Mouse (Mus musculus): Measurements from ENCODE around the gene Entpd2. TPM values are rescaled to one million over a fixed set of nuclear protein-coding genes. Genes with fewer than 3 reads are reported as not detected.

The Entpd2 gene
- polyA plus RNA-seq, 1 experiment from 2014 or later, result 0.55 TPM

GRCm38 (mm10) chr2:25423626-25424025 lies 28.0 kb downstream of the Entpd2 start:
- no peaks in the 10 kb centered on the region for H3K9me3 ChIP-seq
- H3K27me3 ChIP-seq, result peaks cover 47% of the 10 kb centered on the region
- no peak for ATAC-seq (ENCODE audit: low FRiP score, low read depth)
- no peak overlapping the region for H3K4me3 ChIP-seq
- no peak overlapping the region for H3K4me2 ChIP-seq (replicated peaks)
- no peaks in the 10 kb centered on the region for H3K4me1 ChIP-seq
- no peaks in the 10 kb centered on the region for H3K36me3 ChIP-seq
- H3K27ac ChIP-seq, result no peak overlapping the region
- H3K9ac ChIP-seq, result no peak overlapping the region
- WGBS, result 71% methylated on average over 1 of the region's 1 CpGs

DNA sequence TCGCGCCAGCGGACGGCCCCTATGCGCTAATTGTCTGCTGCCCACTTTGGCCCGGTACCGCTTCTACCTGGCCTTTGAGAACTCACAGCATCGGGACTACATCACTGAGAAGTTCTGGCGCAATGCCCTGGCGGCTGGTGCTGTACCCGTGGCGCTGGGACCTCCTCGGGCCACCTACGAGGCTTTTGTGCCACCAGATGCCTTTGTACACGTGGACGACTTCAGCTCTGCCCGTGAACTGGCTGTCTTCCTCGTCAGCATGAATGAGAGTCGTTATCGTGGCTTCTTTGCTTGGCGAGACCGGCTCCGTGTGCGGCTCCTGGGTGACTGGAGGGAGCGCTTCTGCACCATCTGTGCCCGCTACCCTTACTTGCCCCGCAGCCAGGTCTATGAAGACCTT lies 29.8 kb downstream of the Entpd2 start:
- Histone ChIP-seq H3K4me2 (replicated peaks) (no peak overlapping the region), H3K27ac (no peak overlapping the region), H3K9me3 (no peaks in the 10 kb centered on the region), H3K4me1 (peaks cover 8% of the 10 kb centered on the region; the same call in 1 of the 2 replicates), H3K36me3 (no peaks in the 10 kb centered on the region), H3K9ac (0 out of 2 replicates have a peak overlapping the region, but pooled peaks have one; percentile 35), H3K4me3 (no peak overlapping the region), H3K27me3 (peaks cover 61% of the 10 kb centered on the region)
- 55% methylated on average over 27 of the region's 27 CpGs for WGBS
- ATAC-seq (ENCODE audit: low FRiP score, low read depth), result no peak

GRCm38 (mm10) chr2:25426721-25427191 lies 31.1 kb downstream of the Entpd2 start:
- Histone ChIP-seq H3K36me3 (no peaks in the 10 kb centered on the region), H3K4me1 (peaks cover 8% of the 10 kb centered on the region; the same call in 1 of the 2 replicates), H3K4me3 (no peak overlapping the region), H3K4me2 (replicated peaks) (no peak overlapping the region), H3K9ac (no peak overlapping the region), H3K9me3 (no peaks in the 10 kb centered on the region), H3K27me3 (peaks cover 71% of the 10 kb centered on the region), H3K27ac (no peak overlapping the region)
- ATAC-seq (ENCODE audit: low FRiP score, low read depth), result no peak
- 34% methylated on average over 5 of the region's 5 CpGs for WGBS

DNA sequence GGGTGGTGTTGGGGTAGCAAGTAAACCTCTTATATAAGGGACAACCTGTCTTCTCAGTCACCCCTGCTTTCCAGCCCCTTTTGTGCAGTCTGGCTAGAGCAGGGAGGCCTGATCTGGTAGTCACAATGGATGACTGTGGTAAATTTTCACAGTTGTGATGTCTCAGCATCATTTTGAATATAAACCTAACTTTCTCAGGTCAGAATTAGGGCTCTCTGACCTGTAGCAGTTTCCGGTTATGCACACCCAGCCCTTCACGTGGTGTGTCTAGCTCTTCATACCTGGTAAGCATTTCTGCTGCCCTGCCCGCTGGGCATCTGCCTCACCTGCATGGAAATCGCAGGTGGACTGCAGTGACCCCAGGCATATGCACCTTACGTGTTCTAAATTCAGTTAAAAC lies 31.6 kb downstream of the Entpd2 start:
- ATAC-seq (ENCODE audit: low FRiP score, low read depth), result no peak
- H3K27me3 ChIP-seq, result peaks cover 72% of the 10 kb centered on the region
- 92% methylated on average over 5 of the region's 5 CpGs for WGBS

DNA sequence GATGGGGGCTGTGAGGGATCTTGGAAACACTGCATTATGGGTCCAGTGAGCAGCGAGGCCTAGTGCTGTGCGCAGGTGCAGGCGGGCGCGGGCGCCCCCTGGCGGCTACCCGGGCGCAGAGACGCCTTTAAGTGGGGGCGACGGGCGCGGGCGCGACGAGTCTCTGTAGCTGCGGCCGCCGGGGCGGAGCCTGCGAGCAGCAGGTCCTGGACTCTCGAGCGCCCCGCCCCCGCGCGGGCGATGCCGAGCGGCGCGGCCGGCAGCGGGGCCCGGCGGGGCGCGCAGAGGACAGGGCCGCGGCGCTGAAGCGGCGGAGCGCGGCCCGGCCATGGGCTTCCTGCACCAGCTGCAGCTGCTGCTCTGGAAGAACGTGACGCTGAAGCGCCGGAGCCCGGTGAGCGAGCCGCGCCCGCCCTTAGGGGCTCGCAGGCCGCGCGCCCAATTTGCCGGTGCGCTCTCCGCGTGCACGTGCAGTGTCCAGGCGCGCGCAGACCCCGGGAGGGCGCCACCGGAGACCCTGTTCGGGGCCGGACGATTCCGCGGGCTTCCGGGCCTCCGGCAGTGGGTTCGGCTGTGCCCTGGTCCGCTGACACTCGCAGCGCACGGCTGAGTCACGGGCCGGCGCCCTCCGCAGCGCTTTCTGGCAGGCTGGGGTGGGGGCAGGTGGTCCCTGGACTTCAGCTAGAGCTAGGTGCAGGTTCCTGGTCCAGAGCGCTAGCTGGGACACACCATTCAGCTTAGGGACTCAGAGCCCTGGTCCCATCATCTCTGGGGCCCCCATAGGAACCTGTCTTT lies 33.0 kb downstream of the Entpd2 start, which contains the start of gene Abca2:
TSS of gene Abca2 (plus strand) at position 262 of the 795 bp plus-strand sequence.
- peak within 1 kb of the TSS; percentile 77 for H3K9ac ChIP-seq
- H3K36me3 ChIP-seq, result no peaks in the 10 kb centered on the region
- H3K27me3 ChIP-seq, result peaks cover 58% of the 10 kb centered on the region
- WGBS, result under 1% methylated on average over 76 of the region's 89 CpGs
- no peaks in the 10 kb centered on the region for H3K9me3 ChIP-seq
- ATAC-seq (ENCODE audit: low FRiP score, low read depth), result peak; percentile 89
- H3K27ac ChIP-seq, result no peak within 1 kb of the TSS
- peak within 1 kb of the TSS; percentile 90 for H3K4me2 ChIP-seq (replicated peaks)
- H3K4me1 ChIP-seq, result peaks cover 8% of the 10 kb centered on the region; the same call in 1 of the 2 replicates
- H3K4me3 ChIP-seq, result peak within 1 kb of the TSS; percentile 71

More for the DNA sequence above, 31.6 kb downstream of the Entpd2 start:
- Histone ChIP-seq H3K4me1 (peaks cover 8% of the 10 kb centered on the region; the same call in 1 of the 2 replicates), H3K9me3 (no peaks in the 10 kb centered on the region), H3K4me2 (replicated peaks) (no peak overlapping the region), H3K27ac (no peak overlapping the region), H3K4me3 (no peak overlapping the region), H3K36me3 (no peaks in the 10 kb centered on the region), H3K9ac (no peak overlapping the region)

GRCm38 (mm10) chr2:25429435-25430180 lies 33.9 kb downstream of the Entpd2 start:
- Histone ChIP-seq H3K4me3 (peak overlapping the region; percentile 71), H3K27me3 (peaks cover 48% of the 10 kb centered on the region), H3K4me2 (replicated peaks) (peak overlapping the region; percentile 90), H3K9ac (peak overlapping the region; percentile 77; the same call in 1 of the 2 replicates), H3K36me3 (no peaks in the 10 kb centered on the region), H3K9me3 (no peaks in the 10 kb centered on the region), H3K27ac (no peak overlapping the region), H3K4me1 (peaks cover 8% of the 10 kb centered on the region; the same call in 1 of the 2 replicates)
- 73% methylated on average over 5 of the region's 5 CpGs for WGBS
- no peak for ATAC-seq (ENCODE audit: low FRiP score, low read depth)

DNA sequence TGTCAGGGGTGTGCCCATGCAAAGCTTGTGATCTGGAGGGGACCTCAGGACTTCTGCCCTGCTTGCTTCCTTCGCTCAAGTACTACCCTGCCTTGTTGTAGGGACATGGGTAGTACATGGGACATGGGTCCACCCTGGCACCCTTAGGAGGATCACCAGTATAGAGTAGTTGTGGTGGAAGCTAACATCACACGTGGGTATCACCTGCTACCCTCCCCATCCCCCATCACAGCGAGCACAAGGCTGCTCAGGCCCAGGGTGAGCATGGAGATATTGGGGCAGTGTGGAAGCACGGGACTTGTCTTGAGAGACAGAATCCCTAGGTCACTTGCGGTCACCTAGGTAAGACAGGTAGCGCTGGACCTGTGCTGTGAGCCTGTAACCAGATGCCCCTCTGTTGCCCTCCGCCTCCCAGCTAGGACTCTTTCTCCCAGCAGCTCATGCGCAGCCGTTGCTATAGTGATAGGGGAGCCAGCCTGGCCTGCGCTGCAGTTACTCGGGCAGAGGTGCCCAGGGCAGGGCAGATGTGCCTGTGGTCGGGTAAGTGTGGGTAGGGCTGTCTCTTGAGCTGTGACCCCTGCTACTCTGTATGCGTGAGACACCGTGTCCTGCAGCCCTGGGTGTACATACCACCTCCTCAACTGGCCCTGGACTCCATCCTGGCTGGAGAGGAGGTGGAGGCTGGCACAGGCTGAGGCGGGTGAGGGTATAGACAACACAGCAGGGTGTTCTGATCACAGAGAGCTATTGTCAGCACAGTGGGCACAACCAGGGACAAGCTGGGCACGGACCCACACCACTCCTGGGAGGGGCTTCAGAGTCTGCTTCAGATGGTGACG lies 34.9 kb downstream of the Entpd2 start:
- Histone ChIP-seq H3K4me2 (replicated peaks) (no peak overlapping the region), H3K27ac (no peak overlapping the region), H3K4me3 (no peak overlapping the region), H3K27me3 (peaks cover 38% of the 10 kb centered on the region), H3K4me1 (peaks cover 8% of the 10 kb centered on the region; the same call in 1 of the 2 replicates), H3K36me3 (peaks cover 4% of the 10 kb centered on the region; the same call in 1 of the 2 replicates), H3K9me3 (no peaks in the 10 kb centered on the region), H3K9ac (no peak overlapping the region)
- no peak for ATAC-seq (ENCODE audit: low FRiP score, low read depth)
- 76% methylated on average over 17 of the region's 17 CpGs for WGBS

GRCm38 (mm10) chr2:25431308-25431855 lies 35.7 kb downstream of the Entpd2 start:
- H3K27ac ChIP-seq, result no peak overlapping the region
- H3K4me2 ChIP-seq (replicated peaks), result no peak overlapping the region
- peaks cover 8% of the 10 kb centered on the region; the same call in 1 of the 2 replicates for H3K4me1 ChIP-seq
- H3K9me3 ChIP-seq, result no peaks in the 10 kb centered on the region
- H3K36me3 ChIP-seq, result peaks cover 6% of the 10 kb centered on the region; the same call in 1 of the 2 replicates
- H3K9ac ChIP-seq, result no peak overlapping the region
- ATAC-seq (ENCODE audit: low FRiP score, low read depth), result no peak
- peaks cover 31% of the 10 kb centered on the region for H3K27me3 ChIP-seq
- H3K4me3 ChIP-seq, result no peak overlapping the region
- 62% methylated on average over 6 of the region's 6 CpGs for WGBS

- ATAC-seq (ENCODE audit: low FRiP score, low read depth), result no peak
These were observed 36.8 kb downstream of the Entpd2 start for GRCm38 (mm10) chr2:25432326-25433098.

GRCm38 (mm10) chr2:25433101-25433500 lies 37.4 kb downstream of the Entpd2 start:
- no peak overlapping the region for H3K9ac ChIP-seq
- H3K27ac ChIP-seq, result no peak overlapping the region
- no peak for ATAC-seq (ENCODE audit: low FRiP score, low read depth)
- H3K9me3 ChIP-seq, result no peaks in the 10 kb centered on the region
- peaks cover 27% of the 10 kb centered on the region for H3K27me3 ChIP-seq
- H3K36me3 ChIP-seq, result peaks cover 13% of the 10 kb centered on the region
- 76% methylated on average over 17 of the region's 17 CpGs for WGBS
- H3K4me1 ChIP-seq, result peaks cover 8% of the 10 kb centered on the region; the same call in 1 of the 2 replicates
- no peak overlapping the region for H3K4me2 ChIP-seq (replicated peaks)
- no peak overlapping the region for H3K4me3 ChIP-seq

More at GRCm38 (mm10) chr2:25432326-25433098, 36.8 kb downstream of the Entpd2 start:
- H3K27ac ChIP-seq, result no peak overlapping the region
- peaks cover 8% of the 10 kb centered on the region for H3K36me3 ChIP-seq
- H3K9ac ChIP-seq, result no peak overlapping the region
- H3K4me3 ChIP-seq, result no peak overlapping the region
- peaks cover 8% of the 10 kb centered on the region; the same call in 1 of the 2 replicates for H3K4me1 ChIP-seq
- peaks cover 27% of the 10 kb centered on the region for H3K27me3 ChIP-seq
- H3K4me2 ChIP-seq (replicated peaks), result no peak overlapping the region
- H3K9me3 ChIP-seq, result no peaks in the 10 kb centered on the region
- 63% methylated on average over 11 of the region's 11 CpGs for WGBS
